Mouse (Mus musculus): ENCODE measurements around the gene Prkcb. TPM values are rescaled to one million over a fixed set of nuclear protein-coding genes. Genes with fewer than 3 reads are reported as not detected.

The Prkcb gene
- polyA plus RNA-seq, 1 experiment from 2014 or later, result 2.1 TPM

GRCm38 (mm10) chr7:122623753-122624152 is 335.2 kb downstream of the Prkcb start:
- Histone ChIP-seq H3K36me3 (ENCODE audit: insufficient read depth, low read length) (no peaks in the 10 kb centered on the region), H3K4me2 (ENCODE audit: low read length) (no peak overlapping the region), H3K27me3 (ENCODE audit: insufficient read depth, low read length) (no peaks in the 10 kb centered on the region), H3K4me3 (replicated peaks; ENCODE audit: low read depth, low read length) (no peak overlapping the region), H3K9ac (ENCODE audit: low read depth, low read length) (no peak overlapping the region), H3K4me1 (replicated peaks; ENCODE audit: insufficient read depth, low read length) (no peaks in the 10 kb centered on the region), H3K27ac (no peak overlapping the region), H3K9me3 (replicated peaks; ENCODE audit: low read length) (no peaks in the 10 kb centered on the region)
- ATAC-seq (replicated peaks; ENCODE audit: low FRiP score, low read depth) (no peak), DNase-seq (ENCODE audit: low spot score) (no peak)
- no peak; the same call in 1 of the 2 replicates for TF ChIP-seq CTCF (IDR thresholded peaks at IDR 0.05; ENCODE audit: low read depth)
- 41% methylated on average over 1 of the region's 1 CpGs for WGBS

- 86% methylated on average over 5 of the region's 5 CpGs for WGBS
- no peak for DNase-seq (ENCODE audit: low spot score)
- Histone ChIP-seq H3K4me2 (ENCODE audit: low read length) (no peak overlapping the region), H3K9ac (ENCODE audit: low read depth, low read length) (no peak overlapping the region), H3K36me3 (ENCODE audit: insufficient read depth, low read length) (no peaks in the 10 kb centered on the region), H3K9me3 (replicated peaks; ENCODE audit: low read length) (no peaks in the 10 kb centered on the region), H3K27me3 (ENCODE audit: insufficient read depth, low read length) (no peaks in the 10 kb centered on the region), H3K4me1 (replicated peaks; ENCODE audit: insufficient read depth, low read length) (no peaks in the 10 kb centered on the region), H3K4me3 (replicated peaks; ENCODE audit: low read depth, low read length) (no peak overlapping the region), H3K27ac (no peak overlapping the region)
- no peak for ATAC-seq (replicated peaks; ENCODE audit: low FRiP score, low read depth)
- no peak for TF ChIP-seq CTCF (IDR thresholded peaks at IDR 0.05; ENCODE audit: low read depth)
Observed at GRCm38 (mm10) chr7:122628050-122628449, 339.5 kb downstream of the Prkcb start.

DNA sequence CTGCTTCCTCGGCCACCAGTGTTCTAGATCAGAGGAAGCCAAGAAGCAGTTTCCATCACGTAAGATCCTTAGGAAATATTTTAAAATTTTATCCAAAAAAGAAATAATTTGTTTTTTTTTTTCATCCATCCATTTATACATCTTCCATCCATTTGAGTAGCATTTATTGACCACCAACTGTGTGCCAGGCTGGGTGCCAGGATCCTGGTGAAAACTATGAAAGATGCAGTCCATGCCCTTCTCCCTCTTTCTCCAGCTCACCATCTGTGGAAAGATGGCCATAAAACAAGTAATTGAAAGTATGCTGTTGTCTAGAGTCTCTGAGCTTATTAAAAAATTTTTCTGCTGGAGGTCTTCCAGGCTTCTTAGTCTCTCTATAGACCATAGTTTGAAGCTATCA is 341.8 kb downstream of the Prkcb start:
- Histone ChIP-seq H3K27ac (no peak overlapping the region), H3K4me3 (replicated peaks; ENCODE audit: low read depth, low read length) (no peak overlapping the region), H3K4me2 (ENCODE audit: low read length) (no peak overlapping the region), H3K27me3 (ENCODE audit: insufficient read depth, low read length) (no peaks in the 10 kb centered on the region), H3K36me3 (ENCODE audit: insufficient read depth, low read length) (no peaks in the 10 kb centered on the region), H3K9ac (ENCODE audit: low read depth, low read length) (no peak overlapping the region), H3K4me1 (replicated peaks; ENCODE audit: insufficient read depth, low read length) (no peaks in the 10 kb centered on the region), H3K9me3 (replicated peaks; ENCODE audit: low read length) (no peaks in the 10 kb centered on the region)
- DNase-seq (ENCODE audit: low spot score) (no peak), ATAC-seq (replicated peaks; ENCODE audit: low FRiP score, low read depth) (no peak)
- no peak for TF ChIP-seq CTCF (IDR thresholded peaks at IDR 0.05; ENCODE audit: low read depth)
- 87% methylated on average over 2 of the region's 2 CpGs for whole genome bisulfite sequencing

DNA sequence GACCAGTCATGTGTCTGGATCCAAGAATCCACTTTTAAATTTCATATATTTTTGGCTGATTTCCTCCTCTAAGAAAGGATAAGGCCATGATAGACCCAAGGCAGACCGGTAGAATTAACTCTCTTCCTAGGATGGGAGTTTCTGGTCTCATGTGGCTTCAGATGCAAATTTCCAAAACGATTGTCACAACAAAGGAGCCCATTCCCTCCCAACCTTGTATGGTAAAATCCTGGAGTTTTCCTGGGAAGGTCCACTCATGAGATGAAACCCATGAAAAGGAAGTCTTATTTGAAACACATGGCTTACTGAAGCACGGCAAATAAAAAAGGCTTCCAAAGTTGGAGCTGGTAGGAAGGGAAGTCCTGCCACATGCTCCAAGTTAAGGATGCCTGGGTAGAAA is 342.6 kb downstream of the Prkcb start:
- no peaks in the 10 kb centered on the region for H3K9me3 ChIP-seq (replicated peaks; ENCODE audit: low read length)
- no peak overlapping the region for H3K4me2 ChIP-seq (ENCODE audit: low read length)
- H3K9ac ChIP-seq (ENCODE audit: low read depth, low read length), result no peak overlapping the region
- H3K4me1 ChIP-seq (replicated peaks; ENCODE audit: insufficient read depth, low read length), result no peaks in the 10 kb centered on the region
- H3K4me3 ChIP-seq (replicated peaks; ENCODE audit: low read depth, low read length), result no peak overlapping the region
- no peaks in the 10 kb centered on the region for H3K36me3 ChIP-seq (ENCODE audit: insufficient read depth, low read length)
- no peak for TF ChIP-seq CTCF (IDR thresholded peaks at IDR 0.05; ENCODE audit: low read depth)
- H3K27ac ChIP-seq, result no peak overlapping the region
- no peak for ATAC-seq (replicated peaks; ENCODE audit: low FRiP score, low read depth)
- 65% methylated on average over 3 of the region's 3 CpGs for WGBS
- no peak for DNase-seq (ENCODE audit: low spot score)
- no peaks in the 10 kb centered on the region for H3K27me3 ChIP-seq (ENCODE audit: insufficient read depth, low read length)

DNA sequence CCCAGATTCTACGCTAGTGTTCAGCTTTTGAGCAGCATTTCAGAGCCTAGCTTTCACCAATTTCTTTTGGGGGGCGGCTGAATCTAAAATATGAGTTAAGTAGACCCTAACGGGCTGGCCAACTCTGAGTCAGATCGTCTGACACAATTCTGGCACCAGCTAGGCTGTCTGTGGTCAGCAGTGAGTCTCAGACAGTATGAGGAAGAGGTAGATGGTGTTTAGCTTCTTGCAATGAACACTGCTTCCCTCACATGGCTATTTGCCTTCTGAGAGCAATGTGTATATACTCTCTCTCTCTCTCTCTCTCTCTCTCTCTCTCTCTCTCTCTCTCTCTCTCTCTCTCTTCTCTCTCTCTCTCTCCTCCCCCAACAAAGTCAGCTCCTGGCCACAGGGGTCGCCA is 344.4 kb downstream of the Prkcb start:
- Histone ChIP-seq H3K4me3 (replicated peaks; ENCODE audit: low read depth, low read length) (no peak overlapping the region), H3K27me3 (ENCODE audit: insufficient read depth, low read length) (no peaks in the 10 kb centered on the region), H3K9me3 (replicated peaks; ENCODE audit: low read length) (no peaks in the 10 kb centered on the region), H3K4me2 (ENCODE audit: low read length) (no peak overlapping the region), H3K9ac (ENCODE audit: low read depth, low read length) (no peak overlapping the region), H3K4me1 (replicated peaks; ENCODE audit: insufficient read depth, low read length) (no peaks in the 10 kb centered on the region), H3K27ac (no peak overlapping the region), H3K36me3 (ENCODE audit: insufficient read depth, low read length) (no peaks in the 10 kb centered on the region)
- 79% methylated on average over 5 of the region's 5 CpGs for WGBS
- DNase-seq (ENCODE audit: low spot score), result no peak
- TF ChIP-seq CTCF (IDR thresholded peaks at IDR 0.05; ENCODE audit: low read depth), result no peak; the same call in 1 of the 2 replicates
- ATAC-seq (replicated peaks; ENCODE audit: low FRiP score, low read depth), result no peak

DNA sequence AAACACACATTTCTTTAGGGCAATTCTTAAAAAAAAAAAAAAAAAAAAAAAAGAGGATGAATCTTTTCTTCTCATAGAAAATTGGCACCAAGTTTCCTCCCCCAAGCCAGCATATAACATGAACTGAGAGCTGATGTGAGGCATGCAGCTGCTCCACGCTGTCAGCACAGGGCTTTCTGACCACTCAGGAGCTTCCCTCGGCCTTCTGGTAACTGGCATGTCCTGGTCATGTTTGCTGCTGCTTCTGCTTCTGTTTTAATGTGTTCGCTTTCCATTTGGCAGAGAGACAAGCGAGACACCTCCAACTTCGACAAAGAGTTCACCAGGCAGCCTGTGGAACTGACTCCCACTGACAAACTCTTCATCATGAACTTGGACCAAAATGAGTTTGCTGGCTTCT is 344.9 kb downstream of the Prkcb start:
- Histone ChIP-seq H3K4me1 (replicated peaks; ENCODE audit: insufficient read depth, low read length) (no peaks in the 10 kb centered on the region), H3K4me2 (ENCODE audit: low read length) (no peak overlapping the region), H3K4me3 (replicated peaks; ENCODE audit: low read depth, low read length) (no peak overlapping the region), H3K27ac (no peak overlapping the region), H3K9me3 (replicated peaks; ENCODE audit: low read length) (no peaks in the 10 kb centered on the region), H3K27me3 (ENCODE audit: insufficient read depth, low read length) (no peaks in the 10 kb centered on the region), H3K9ac (ENCODE audit: low read depth, low read length) (no peak overlapping the region), H3K36me3 (ENCODE audit: insufficient read depth, low read length) (no peaks in the 10 kb centered on the region)
- DNase-seq (ENCODE audit: low spot score) (no peak), ATAC-seq (replicated peaks; ENCODE audit: low FRiP score, low read depth) (no peak)
- WGBS, result 81% methylated on average over 5 of the region's 5 CpGs
- no peak for TF ChIP-seq CTCF (IDR thresholded peaks at IDR 0.05; ENCODE audit: low read depth)

DNA sequence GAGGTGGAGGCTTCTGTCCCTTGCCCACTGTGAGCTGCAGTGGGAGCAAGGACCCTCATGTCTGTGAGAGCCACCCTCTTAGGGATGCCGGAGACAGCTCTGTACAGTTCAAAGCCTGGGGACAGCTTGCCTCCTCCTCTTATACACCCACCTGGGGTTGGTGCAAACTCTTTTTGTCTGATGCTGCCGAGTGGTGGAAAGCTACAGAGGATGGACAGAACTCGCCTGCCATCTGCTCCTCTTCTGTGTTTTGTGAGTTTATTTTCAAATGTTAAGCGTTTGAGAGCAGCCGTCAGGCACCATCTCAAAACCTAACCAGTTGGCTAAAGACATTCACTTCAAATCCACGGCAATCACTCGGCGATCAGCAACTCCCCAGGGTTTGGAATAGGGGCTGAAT is 355.1 kb downstream of the Prkcb start:
- no peak overlapping the region for H3K4me3 ChIP-seq (replicated peaks; ENCODE audit: low read depth, low read length)
- no peak for TF ChIP-seq CTCF (IDR thresholded peaks at IDR 0.05; ENCODE audit: low read depth)
- DNase-seq (ENCODE audit: low spot score) (no peak), ATAC-seq (replicated peaks; ENCODE audit: low FRiP score, low read depth) (no peak)
- no peaks in the 10 kb centered on the region for H3K4me1 ChIP-seq (replicated peaks; ENCODE audit: insufficient read depth, low read length)
- no peak overlapping the region for H3K9ac ChIP-seq (ENCODE audit: low read depth, low read length)
- H3K9me3 ChIP-seq (replicated peaks; ENCODE audit: low read length), result no peaks in the 10 kb centered on the region
- 87% methylated on average over 8 of the region's 8 CpGs for WGBS
- no peak overlapping the region for H3K4me2 ChIP-seq (ENCODE audit: low read length)
- no peaks in the 10 kb centered on the region for H3K27me3 ChIP-seq (ENCODE audit: insufficient read depth, low read length)
- H3K27ac ChIP-seq, result no peak overlapping the region
- no peaks in the 10 kb centered on the region for H3K36me3 ChIP-seq (ENCODE audit: insufficient read depth, low read length)
